Mouse (Mus musculus) WW6 (cell line): ENCODE data around the gene Mri1.

Experiments used
- DNase-seq: peaks from one replicate; pipeline ENCODE4 v3.0.0-alpha.2; 2013; ENCODE audit warnings: low read depth, low spot score

The Mri1 gene

DNA sequence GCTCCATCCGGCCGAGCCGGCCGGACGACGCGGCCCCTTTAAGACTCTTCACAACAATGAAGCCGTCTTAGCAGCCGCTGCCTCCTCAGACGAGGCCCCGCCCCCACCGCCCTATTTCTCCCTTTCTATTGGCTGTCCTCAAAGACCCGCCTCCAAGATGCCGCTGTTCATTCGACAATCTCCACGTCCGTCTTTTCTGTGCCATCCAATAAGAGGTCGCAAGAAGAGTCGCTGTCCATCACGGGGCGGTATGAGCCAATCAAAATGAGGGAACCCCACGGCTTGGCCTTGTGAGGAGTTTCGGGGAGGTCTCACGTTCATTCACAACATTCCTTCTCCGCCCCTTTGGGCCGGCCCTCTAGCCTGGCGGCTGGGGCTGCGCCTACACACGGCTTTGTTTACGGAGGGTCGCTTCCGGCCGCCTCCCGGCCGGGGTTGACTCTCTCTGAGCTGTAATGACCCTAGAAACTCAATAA lies 20.1 kb downstream of the Mri1 start, which contains the start of gene Zswim4:
Zswim4 (minus strand) TSS at position 58 of the 476 bp plus-strand sequence.
- DNase-seq = peak; percentile 99

DNA sequence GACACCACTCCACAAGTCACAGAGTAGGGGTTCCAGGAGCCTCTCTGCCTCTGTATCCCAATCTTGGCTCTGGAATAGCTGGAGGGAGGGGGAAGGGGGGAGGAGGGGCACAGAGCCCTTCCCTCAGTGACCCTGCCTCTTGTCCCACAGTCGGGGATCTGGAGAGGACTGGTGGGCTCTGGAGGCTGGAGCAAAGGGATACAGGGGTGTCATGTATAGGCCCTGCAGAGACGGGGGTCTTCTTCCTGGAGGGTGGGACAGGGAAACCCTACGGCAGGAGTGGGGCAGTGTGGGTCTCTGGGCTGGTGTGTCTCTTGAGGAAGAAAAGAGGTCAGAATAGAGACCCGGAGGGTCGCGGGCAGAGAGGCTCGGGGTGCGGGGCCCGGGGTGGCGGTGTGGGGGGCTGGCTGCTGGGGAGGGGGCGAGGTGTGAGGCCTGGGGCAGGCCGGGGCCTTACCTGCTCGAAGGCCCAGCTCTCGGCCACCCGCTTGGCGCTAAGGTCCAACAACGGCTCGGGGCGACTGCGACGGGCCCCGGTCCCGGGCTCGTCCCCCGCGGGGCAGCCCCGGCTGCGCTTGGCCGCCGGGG lies 20.6 kb downstream of the Mri1 start:
- no peak for DNase-seq

DNA sequence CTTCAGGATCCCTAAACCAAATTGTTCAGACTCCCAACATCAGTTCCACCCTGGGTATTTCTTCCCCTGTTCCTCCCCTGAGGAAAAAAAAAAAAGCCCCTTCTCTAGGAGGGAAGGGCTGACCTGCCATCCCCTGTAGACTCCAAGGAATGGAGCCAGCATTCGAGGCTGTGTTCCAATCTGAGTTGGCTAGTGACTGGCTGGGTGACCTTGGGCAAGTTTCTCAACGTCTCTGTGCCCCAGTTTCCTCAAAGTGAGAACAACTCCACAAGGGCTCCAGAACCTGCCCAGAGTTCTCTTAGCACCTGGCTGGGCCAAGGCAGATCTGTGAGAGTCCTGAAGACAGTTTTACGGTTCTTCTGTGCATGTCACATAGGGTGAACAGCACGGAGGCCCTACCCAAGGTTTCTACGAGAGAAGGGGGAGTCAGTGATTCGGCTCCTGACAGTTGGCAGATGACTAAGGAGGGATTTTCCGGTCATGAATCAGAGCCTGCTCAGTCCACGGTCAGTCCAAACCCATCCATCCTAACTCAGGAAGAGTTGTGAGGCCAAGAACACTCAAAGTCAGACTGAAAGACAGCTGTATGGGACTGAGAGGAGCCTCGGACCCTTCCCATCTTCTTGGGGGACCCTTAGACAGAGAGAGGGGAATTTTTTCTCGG lies 21.2 kb downstream of the Mri1 start:
- no peak for DNase-seq

DNA sequence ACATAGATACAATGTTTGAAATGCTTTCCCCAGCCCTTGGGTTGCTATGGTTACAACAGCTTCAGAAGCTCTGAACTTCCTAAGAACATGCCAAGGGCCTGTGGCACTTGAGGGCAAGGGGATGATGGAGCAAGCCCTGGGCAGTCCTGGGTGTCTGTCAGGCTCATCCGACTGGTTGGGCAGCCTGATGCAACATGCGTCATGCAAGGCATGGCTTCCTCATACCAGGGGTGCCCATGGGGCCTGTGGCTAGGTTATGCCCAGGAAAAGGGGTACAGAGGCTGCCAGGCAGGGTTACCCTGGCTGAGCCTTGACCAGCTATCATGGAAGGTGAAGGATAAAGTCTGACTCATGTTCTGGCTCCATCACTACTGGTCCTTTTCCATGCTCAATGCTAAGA lies 24.1 kb downstream of the Mri1 start:
- DNase-seq = no peak

DNA sequence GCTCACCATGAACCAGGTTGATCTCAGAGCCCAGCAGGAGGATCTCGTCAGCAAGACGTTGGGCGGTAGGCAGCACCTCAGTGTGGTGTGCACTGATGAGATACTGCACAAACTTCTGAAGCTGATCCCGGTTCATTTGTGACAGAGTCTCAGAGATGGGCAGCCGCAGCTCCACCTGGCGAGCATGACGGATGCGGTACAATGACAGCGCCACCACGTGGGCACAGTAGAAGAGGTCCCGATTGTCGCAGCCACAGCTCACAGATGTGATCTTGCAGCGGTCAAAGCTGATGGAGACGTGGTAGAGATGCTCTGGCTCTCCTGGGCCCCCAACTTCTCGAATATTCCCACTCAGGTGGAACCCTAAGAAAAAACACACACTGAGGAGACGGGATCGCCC lies 26.4 kb downstream of the Mri1 start:
- DNase-seq = no peak

DNA sequence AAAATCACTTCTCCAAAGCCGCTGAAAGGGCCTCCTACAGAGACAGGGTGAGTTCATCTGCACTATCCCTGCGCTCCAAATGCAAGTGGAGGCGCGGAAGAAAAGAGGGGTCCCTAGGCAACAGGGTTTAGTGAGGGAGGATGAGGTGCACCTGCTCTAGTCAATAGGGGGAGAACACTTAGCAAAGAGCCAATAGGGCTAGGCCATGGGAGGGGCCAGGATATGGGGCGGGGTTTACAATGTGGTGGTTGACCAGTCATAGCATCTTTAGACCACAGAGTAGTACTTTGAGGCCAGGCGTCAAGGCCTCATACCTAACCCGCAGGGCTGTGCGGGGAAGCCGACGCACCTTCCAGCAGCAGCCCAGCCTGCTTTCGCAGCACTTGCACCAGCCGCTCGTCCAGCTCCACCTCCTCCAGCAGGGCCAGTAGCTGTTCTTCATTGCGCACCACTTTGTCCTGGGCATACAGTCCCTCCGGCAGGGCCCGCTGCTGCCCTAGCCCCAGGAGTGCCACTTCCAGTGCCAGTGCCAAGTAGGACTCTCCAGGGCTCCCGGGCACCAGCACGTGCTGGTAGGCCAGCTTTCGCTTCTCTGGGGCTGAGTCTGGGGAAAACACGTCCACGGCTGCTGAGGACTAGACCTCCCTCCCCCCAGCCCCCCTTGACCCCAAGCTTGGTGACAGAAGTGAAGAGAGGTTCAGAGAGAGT lies 33.6 kb downstream of the Mri1 start:
- peak; percentile 75 for DNase-seq

DNA sequence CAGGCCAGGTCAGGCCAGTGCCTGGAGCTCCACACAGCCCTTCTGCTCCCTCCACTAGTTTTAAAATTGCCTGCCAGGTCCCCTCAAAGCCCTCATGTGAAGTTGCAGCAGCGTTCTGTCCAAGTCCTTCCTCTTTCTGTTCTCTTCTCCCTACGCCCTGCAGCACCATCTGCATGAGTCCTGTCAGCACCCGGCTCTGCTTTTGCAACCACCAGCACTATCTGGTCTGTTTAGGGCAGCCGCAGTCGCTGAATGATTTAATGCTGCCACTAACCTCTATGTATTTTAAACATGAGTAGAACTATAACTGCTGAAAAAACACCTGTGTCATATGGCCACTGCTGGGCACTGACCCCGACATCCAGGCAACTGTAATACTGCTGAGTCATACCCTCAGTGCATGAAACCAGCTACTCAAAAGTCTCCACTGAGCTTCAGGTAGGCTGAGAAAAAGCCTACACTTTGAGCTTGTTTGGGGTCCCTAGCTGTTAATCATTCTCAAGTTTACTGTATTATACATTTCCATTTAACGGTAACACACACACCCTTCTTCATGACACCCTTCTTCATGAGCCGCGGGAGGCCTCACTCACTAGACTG lies 34.5 kb downstream of the Mri1 start:
- DNase-seq = no peak

DNA sequence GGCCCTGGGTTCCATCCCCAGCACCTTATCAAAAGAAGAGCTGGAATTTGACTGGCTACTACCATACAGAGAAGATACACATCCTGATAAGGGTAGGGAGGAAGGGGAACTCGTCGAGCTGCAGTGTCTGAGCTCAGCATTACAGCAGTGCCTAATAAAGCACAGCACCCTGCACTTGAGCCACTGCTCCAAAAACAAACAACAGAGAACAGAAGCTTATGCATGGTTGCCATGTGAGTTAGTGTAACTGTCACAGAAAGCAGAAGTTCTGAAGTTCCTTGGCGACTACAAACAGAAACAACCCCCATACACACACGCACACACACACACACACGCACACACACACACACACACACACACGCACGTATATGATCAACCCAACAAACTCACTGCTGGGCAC lies 37.0 kb downstream of the Mri1 start:
- DNase-seq = no peak

DNA sequence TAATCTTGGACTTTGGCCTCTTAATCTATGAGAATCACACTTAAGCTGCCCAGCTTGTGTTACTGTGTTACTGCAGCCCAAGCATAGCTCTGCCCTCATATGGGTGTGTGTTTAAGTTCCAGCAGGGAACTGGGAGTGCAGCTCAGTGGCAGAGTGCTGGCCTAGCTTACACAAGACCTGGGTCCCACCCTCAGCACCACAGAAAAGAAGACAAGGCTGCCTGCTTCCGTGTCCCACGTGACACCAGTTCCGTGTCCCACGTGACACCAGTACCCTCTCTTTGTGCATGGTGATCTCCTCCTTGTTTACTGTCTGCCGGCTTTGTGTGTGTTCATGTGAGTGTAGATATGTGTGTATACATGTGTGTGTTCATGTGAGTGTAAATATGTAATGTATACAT lies 39.0 kb downstream of the Mri1 start:
- DNase-seq = no peak

DNA sequence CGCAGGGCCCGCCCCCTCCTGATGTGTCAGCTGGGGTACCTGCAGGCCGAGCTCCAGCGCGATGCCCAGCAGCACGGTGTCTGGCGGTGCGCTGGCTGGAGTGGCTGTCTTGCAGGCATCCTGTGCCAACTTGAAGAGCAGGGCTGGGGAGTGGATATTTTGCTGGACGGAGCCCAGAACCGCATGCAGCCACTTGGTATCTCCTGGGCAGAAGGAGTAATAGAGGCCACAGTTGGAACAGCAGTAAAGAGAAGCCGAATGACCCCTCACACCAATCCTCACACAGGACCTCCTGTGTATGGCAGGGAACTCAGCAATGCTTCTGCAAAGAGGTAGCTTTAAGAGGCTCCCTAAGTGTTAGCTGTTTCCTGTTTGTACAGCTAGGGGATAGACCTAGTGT lies 39.9 kb downstream of the Mri1 start:
- no peak for DNase-seq

DNA sequence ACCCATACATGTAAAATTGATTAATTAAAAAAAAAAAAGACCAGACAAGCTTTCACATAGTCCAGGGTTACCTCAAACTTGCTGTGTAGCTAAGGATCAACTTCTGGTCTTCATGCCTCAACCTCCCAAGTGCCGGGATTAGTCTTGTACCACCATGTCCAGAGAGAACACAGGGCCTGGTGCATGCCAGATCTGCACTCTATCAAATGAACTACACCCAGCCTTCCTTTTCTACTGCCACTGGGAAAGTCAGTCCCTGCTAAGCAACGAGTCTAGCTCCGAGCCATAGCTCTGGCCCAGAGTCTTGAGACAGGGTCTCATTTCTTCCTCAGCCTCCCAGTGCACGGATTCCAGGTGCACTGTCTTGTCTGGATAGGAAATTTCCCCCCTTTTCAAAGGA lies 43.8 kb downstream of the Mri1 start:
- DNase-seq = no peak

DNA sequence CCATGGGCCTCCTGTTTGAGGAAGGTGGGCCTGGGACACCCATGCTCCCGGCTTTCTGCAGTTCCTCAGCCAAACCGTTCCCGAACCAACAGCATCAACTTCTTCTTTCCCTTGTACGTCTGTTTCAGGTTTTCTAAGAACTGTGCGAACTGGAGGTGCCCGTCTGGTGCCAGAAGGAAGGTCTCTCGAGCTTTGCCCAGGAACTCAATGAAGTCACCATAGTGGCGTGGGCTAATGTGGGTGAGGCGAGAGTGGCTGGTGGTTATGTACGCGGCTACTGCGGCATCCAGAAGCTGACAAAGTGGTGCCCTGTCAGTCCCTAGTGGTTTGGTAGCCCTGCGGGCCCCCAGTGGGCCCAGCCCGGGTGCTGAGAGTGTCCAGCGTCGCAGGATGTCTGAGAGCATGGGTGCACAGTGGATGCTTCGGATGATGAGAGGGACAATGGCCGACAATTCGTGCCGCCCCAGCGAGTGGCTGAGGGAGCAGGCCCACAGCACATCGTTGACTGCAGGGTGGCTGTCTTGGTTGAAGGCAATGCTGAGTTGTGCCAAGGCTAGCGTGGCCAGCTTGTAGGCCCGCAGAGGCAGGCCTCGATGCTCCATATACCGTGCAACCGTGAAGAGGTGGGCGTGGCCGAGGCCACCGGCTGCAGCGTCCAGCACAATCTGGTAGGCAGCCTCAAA lies 45.1 kb downstream of the Mri1 start:
- no peak for DNase-seq

DNA sequence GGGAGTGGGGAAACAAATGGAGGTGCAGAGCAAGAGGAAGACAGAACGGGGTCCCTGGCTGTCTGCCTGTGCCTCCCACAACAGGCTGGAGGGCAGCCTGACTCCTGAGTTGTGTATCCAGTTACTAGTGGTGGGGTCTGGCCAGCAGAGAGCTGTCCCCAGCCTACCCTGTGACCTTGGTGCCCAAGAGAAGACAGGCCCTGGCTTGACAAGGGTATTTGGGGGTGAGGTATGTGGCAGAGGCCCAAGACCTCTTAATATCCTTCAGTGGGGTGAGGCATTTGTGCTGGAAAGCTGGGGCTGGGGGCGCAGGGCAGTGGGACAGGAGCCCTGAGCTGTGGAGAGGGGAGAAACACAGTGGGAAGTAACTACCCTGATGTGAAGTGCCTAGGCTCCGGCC lies 45.9 kb downstream of the Mri1 start:
- DNase-seq = no peak

DNA sequence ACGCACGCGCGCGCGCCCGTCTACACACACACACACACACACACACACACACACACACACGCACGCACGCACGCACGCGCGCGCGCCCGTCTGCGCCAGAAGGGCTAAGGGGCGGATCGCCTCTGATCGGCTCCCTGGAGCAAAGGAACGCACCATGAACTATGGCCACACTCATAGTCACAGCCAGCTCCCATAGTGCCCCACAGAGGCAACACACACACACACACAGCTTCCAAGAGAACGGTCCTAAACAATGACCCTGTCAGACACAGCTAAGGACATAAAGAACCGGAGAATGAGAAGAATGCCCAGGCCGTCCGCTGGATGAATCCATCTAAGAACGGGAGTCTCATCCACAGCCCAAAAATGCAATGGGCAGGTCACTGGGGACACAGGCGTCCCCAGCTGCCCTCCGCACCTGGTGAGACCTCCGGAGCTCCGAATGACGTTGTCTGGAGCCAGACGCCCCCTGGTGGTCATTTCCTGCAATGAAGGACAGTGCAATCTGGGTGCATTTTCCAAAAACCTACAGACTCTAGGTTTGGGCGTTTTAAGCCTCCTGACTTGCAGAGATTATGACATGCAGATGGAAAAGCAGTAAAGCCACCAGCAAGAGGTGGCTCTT lies 46.8 kb downstream of the Mri1 start:
- no peak for DNase-seq

DNA sequence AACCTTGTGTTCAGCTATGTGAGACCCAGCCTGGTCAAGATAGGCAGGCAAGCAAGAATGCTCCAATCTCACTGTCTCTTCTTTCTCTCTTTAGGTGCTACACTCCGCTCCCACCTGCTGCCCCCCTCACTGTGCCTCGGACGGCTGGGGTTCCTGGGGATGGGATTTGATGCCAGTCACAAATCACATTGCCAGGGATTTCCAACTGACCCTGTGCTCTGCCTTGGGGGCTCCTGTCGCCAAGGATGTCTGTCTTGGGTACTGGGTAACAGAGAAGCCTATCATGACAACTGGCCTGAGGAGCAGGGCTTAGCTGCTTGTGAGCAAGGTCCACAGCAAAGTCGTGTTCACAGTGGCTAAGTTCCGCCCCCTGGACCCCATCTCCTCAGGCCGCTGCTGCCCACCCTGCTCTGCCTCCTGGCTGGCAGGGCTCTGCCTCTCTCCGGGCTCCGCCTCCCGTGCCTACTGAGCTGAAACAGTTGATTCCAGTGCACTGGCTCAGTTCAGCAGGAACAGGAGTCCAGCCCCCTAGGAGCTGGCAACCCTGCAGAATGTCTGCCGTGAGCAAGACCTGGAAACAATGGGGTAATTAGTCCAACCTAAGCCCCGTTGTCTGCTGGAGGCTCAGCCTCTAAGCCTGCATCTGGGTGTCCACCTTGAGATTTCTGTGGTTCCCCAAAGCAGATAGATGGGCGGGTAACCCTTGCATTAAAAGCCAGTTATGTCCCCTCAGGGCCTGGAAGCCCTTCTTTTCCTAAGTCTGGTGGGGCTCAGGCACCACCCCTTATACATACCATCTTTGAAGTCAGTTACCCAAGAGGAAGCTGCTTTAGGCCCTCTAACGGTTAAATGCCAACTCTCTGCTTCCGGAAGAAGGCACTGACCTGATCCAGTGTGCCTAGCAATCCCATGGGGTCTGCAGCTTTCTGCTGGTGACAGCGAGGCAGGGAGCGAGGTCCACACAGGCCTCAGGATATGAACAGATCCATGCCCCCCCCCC lies 48.4 kb downstream of the Mri1 start:
- DNase-seq = no peak

DNA sequence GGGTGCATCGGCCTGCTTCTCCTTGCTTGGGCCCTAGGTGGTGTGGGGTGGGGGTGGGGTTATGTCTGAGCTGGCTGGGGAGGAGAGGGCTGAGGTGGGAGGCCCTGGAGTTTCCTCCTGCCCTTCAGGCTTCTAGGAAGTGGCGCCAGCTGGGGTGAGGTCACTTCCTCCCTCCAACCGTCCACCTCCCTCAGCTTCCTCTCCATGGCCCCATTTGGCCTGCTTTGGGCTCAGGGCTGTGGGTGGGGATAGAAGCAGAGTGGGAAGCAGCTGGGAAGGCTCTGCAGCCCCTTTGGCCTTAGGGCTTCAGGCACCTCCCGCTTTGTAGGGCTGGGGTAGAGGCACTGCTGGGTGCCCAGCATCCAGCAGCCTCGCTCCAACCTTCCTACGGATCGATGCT lies 49.3 kb downstream of the Mri1 start:
- no peak for DNase-seq

DNA sequence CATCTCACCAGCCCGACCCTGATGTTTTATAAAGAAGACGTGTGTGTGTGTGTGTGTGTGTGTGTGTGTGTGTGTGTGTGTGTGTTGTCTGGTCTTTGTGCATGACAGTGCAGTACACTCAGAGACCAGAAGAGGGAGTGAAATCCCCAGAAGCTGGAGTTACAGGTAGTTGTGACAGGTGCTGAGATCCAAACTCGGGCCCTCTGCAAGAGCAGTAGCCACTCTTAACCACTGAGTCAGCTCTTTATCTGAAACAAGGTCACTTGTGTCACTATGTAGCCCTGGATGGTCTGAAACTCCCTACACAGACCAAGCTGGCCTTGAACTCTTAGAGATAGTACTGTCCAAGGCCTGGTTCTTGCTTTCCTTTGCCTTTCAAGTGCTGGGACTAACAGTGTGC lies 50.5 kb downstream of the Mri1 start:
- no peak for DNase-seq

DNA sequence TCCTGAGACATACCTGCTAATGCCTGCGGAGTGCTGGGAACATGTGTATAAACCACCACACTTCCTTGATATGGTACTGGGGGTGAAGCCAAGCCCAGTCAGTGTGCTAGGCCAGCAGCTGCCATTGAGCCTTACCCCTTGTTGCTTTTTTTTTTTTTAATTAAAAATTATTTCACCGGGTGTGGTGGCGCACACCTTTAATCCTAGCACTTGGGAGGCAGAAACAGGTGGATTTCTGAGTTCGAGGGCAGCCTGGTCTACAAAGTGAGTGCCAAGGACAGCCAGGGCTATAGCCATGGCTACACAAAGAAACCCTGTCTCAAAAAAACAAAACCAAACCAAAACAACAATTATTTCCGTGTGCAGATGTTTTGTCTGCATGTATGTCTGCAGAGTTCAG lies 52.1 kb downstream of the Mri1 start:
- no peak for DNase-seq

DNA sequence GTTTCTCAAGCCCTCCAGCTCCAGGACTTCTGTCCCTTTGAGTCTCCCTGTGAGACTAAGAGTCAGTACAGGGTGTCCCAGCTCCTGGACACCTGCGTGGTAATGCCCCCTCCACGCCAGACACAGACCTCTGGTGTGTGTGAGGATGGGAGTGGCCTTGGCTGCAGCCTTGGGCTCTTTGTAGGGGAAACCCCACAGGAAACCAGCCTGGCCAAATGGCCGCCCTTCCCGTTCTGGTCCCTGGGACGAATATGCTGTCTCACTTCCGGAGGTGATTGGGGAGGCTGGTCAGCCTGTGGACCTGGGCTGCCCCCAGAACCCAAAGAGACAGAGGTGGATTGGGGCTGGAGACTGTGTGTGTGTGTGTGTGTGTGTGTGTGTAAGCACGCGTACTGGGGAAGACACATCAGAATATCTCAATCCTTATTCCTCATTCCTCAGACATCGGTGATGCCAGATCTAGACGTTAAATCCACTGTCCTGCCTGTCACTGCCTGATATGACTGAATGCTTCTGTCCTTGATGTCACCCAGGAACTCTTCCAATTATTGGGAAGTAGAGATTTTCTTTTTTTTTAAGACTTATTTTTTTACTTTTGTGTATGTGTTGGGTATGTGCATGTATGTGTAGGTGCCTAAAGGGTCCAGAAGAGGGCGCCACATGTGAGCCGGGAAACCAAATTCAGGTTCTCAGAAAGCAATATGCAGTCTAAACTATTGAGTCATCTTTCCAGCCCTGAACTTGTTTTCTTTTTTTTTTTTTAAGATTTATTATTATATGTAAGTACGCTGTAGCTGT lies 53.0 kb downstream of the Mri1 start:
- DNase-seq = no peak
